Mouse (Mus musculus) embryonic facial prominence, embryonic 14.5 days (tissue): ENCODE results near the gene Baiap2l1. TPM values are rescaled to one million over a fixed set of nuclear protein-coding genes. Genes with fewer than 3 reads are reported as not detected.

Source experiments
- ATAC-seq: fragments of 200-750 bp; cut with Nextera tagmentation; 2 replicates; pipeline ENCODE4 v1.8.0; 2017; ENCODE audit warnings: low read depth, moderate number of reproducible peaks, moderate TSS enrichment
- DNase-seq: peaks from one replicate; pipeline ENCODE4 v3.0.0-alpha.2; 2015; ENCODE audit warnings: low spot score
- H3K27ac ChIP-seq: fragments of 300-500 bp; sonication (generic); replicated peaks from 2 replicates; pipeline ENCODE4 v1.5.1; 2014; ENCODE audit warnings: low read depth, mild to moderate bottlenecking, low read length, moderate library complexity
- H3K27me3 ChIP-seq: fragments of 300-500 bp; sonication (generic); replicated peaks from 2 replicates; pipeline ENCODE4 v1.6.1; 2014; ENCODE audit warnings: low read length; ENCODE audit not compliant: control insufficient read depth, insufficient read depth
- H3K36me3 ChIP-seq: fragments of 300-500 bp; sonication (generic); 2 replicates; pipeline ENCODE4 v1.6.1; 2014; ENCODE audit warnings: low read length, mixed read lengths; ENCODE audit not compliant: control insufficient read depth, insufficient read depth
- H3K4me1 ChIP-seq: fragments of 300-500 bp; sonication (generic); 2 replicates; pipeline ENCODE4 v1.6.1; 2014; ENCODE audit warnings: antibody characterized with exemption, low read length; ENCODE audit not compliant: control insufficient read depth, insufficient read depth
- H3K4me2 ChIP-seq: fragments of 300-500 bp; sonication (generic); 2 replicates; pipeline ENCODE4 v1.6.1; 2014; ENCODE audit warnings: low read depth, mild to moderate bottlenecking, low read length, moderate library complexity, mixed read lengths
- H3K4me3 ChIP-seq: fragments of 300-500 bp; sonication (generic); 2 replicates; pipeline ENCODE4 v1.5.1; 2014; ENCODE audit warnings: low read depth, mild to moderate bottlenecking, low read length
- H3K9ac ChIP-seq: fragments of 300-500 bp; sonication (generic); 2 replicates; pipeline ENCODE4 v1.6.1; 2014; ENCODE audit warnings: low read depth, mild to moderate bottlenecking, low read length, moderate library complexity, mixed read lengths
- H3K9me3 ChIP-seq: fragments of 300-500 bp; sonication (generic); 2 replicates; pipeline ENCODE4 v1.6.1; 2016; ENCODE audit warnings: low read length; ENCODE audit not compliant: control insufficient read depth
- WGBS: fragments of 180-500 bp; shearing (Covaris S2); extraction: QIAGEN DNeasy Blood & Tissue Kit; methylation state at CpG from one replicate; pipeline ENCODE4 v1.1.7; 2014; 5-methylcytosine and 5-hydroxymethylcytosine counted together
- polyA plus RNA-seq: library from polyadenylated mRNA; unstranded; fragments of >200 nt; fragmentation: Nextera tagmentation; extraction: Ambion mirVana; gene quantifications from 2 replicates; pipeline ENCODE4 v1.2.1, GENCODE M21; 2014

Gene Baiap2l1
- polyA plus RNA-seq, 1 experiment from 2014 or later, result 10.8 TPM

- Histone ChIP-seq H3K9ac (no peak overlapping the region), H3K4me2 (no peak overlapping the region), H3K27me3 (no peaks in the 10 kb centered on the region), H3K4me1 (peaks cover 12% of the 10 kb centered on the region; the same call in 1 of the 2 replicates), H3K27ac (no peak overlapping the region), H3K36me3 (no peaks in the 10 kb centered on the region), H3K4me3 (no peak overlapping the region), H3K9me3 (0 out of 2 replicates have a peak, but pooled peaks cover 5% of the 10 kb centered on the region)
- ATAC-seq (no peak), DNase-seq (no peak)
- WGBS, result 52% methylated on average over 10 of the region's 10 CpGs
These were observed 110.6 kb downstream of the Baiap2l1 start for GRCm38 (mm10) chr5:144247307-144247706.

- no peak for ATAC-seq
These were observed 111.2 kb downstream of the Baiap2l1 start for GRCm38 (mm10) chr5:144246669-144247068.

GRCm38 (mm10) chr5:144245592-144245991 lies 112.3 kb downstream of the Baiap2l1 start:
- no peak overlapping the region for H3K4me3 ChIP-seq
- H3K27ac ChIP-seq, result no peak overlapping the region
- H3K9me3 ChIP-seq, result 0 out of 2 replicates have a peak, but pooled peaks cover 5% of the 10 kb centered on the region
- no peak overlapping the region for H3K9ac ChIP-seq
- WGBS, result 64% methylated on average over 2 of the region's 2 CpGs
- ATAC-seq, result no peak
- no peaks in the 10 kb centered on the region for H3K36me3 ChIP-seq
- DNase-seq, result no peak
- H3K27me3 ChIP-seq, result no peaks in the 10 kb centered on the region
- no peak overlapping the region for H3K4me2 ChIP-seq
- peaks cover 12% of the 10 kb centered on the region; the same call in 1 of the 2 replicates for H3K4me1 ChIP-seq

More at GRCm38 (mm10) chr5:144246669-144247068, 111.2 kb downstream of the Baiap2l1 start:
- WGBS, result 60% methylated on average over 7 of the region's 7 CpGs
- no peaks in the 10 kb centered on the region for H3K27me3 ChIP-seq
- no peak for DNase-seq
- no peak overlapping the region for H3K9ac ChIP-seq
- H3K4me2 ChIP-seq, result no peak overlapping the region
- peaks cover 12% of the 10 kb centered on the region; the same call in 1 of the 2 replicates for H3K4me1 ChIP-seq
- H3K36me3 ChIP-seq, result no peaks in the 10 kb centered on the region
- H3K4me3 ChIP-seq, result no peak overlapping the region
- no peak overlapping the region for H3K27ac ChIP-seq
- 0 out of 2 replicates have a peak, but pooled peaks cover 5% of the 10 kb centered on the region for H3K9me3 ChIP-seq

GRCm38 (mm10) chr5:144243901-144244487 lies 113.9 kb downstream of the Baiap2l1 start, which contains the start of gene Bri3:
TSS of gene Bri3 (plus strand) at chr5:144244437.
- DNase-seq (no peak), ATAC-seq (no peak)
- no peaks in the 10 kb centered on the region for H3K36me3 ChIP-seq
- no peaks in the 10 kb centered on the region for H3K27me3 ChIP-seq
- no peak within 1 kb of the TSS for H3K9ac ChIP-seq
- H3K9me3 ChIP-seq, result no peaks in the 10 kb centered on the region
- no peak within 1 kb of the TSS for H3K27ac ChIP-seq
- WGBS, result 90% methylated on average over 7 of the region's 7 CpGs
- H3K4me3 ChIP-seq, result no peak within 1 kb of the TSS
- H3K4me1 ChIP-seq, result peaks cover 12% of the 10 kb centered on the region; the same call in 1 of the 2 replicates
- no peak within 1 kb of the TSS for H3K4me2 ChIP-seq

GRCm38 (mm10) chr5:144238969-144239368 lies 118.9 kb downstream of the Baiap2l1 start:
- no peak overlapping the region for H3K4me3 ChIP-seq
- no peaks in the 10 kb centered on the region for H3K27me3 ChIP-seq
- H3K36me3 ChIP-seq, result no peaks in the 10 kb centered on the region
- no peak overlapping the region for H3K4me2 ChIP-seq
- WGBS, result 55% methylated on average over 1 of the region's 1 CpGs
- H3K4me1 ChIP-seq, result no peaks in the 10 kb centered on the region
- DNase-seq (no peak), ATAC-seq (no peak)
- no peaks in the 10 kb centered on the region for H3K9me3 ChIP-seq
- H3K9ac ChIP-seq, result no peak overlapping the region
- H3K27ac ChIP-seq, result no peak overlapping the region

- H3K9ac ChIP-seq, result no peak overlapping the region
- no peak overlapping the region for H3K4me2 ChIP-seq
- no peaks in the 10 kb centered on the region for H3K27me3 ChIP-seq
- DNase-seq (no peak), ATAC-seq (no peak)
- no peaks in the 10 kb centered on the region for H3K9me3 ChIP-seq
- H3K4me3 ChIP-seq, result no peak overlapping the region
- WGBS, result 86% methylated on average over 7 of the region's 7 CpGs
- no peaks in the 10 kb centered on the region for H3K4me1 ChIP-seq
- no peaks in the 10 kb centered on the region for H3K36me3 ChIP-seq
- H3K27ac ChIP-seq, result no peak overlapping the region
These were observed 123.2 kb downstream of the Baiap2l1 start for GRCm38 (mm10) chr5:144234714-144235113.

- ATAC-seq (no peak), DNase-seq (no peak)
- no peak overlapping the region for H3K4me3 ChIP-seq
- no peaks in the 10 kb centered on the region for H3K36me3 ChIP-seq
- no peak overlapping the region for H3K9ac ChIP-seq
- H3K4me2 ChIP-seq, result no peak overlapping the region
- 66% methylated on average over 6 of the region's 6 CpGs for WGBS
- no peaks in the 10 kb centered on the region for H3K27me3 ChIP-seq
- no peaks in the 10 kb centered on the region for H3K9me3 ChIP-seq
- no peaks in the 10 kb centered on the region for H3K4me1 ChIP-seq
- no peak overlapping the region for H3K27ac ChIP-seq
These were observed 123.7 kb downstream of the Baiap2l1 start for GRCm38 (mm10) chr5:144234222-144234621.

GRCm38 (mm10) chr5:144232531-144232930 lies 125.4 kb downstream of the Baiap2l1 start:
- no peak for DNase-seq
- 83% methylated on average over 5 of the region's 5 CpGs for WGBS

GRCm38 (mm10) chr5:144231410-144231809 lies 126.5 kb downstream of the Baiap2l1 start:
- no peak for DNase-seq
- H3K27ac ChIP-seq, result no peak overlapping the region
- H3K27me3 ChIP-seq, result no peaks in the 10 kb centered on the region
- 78% methylated on average over 1 of the region's 1 CpGs for WGBS
- ATAC-seq, result no peak
- no peak overlapping the region for H3K4me3 ChIP-seq
- no peaks in the 10 kb centered on the region for H3K4me1 ChIP-seq
- no peaks in the 10 kb centered on the region for H3K9me3 ChIP-seq
- no peak overlapping the region for H3K9ac ChIP-seq
- no peaks in the 10 kb centered on the region for H3K36me3 ChIP-seq
- no peak overlapping the region for H3K4me2 ChIP-seq

More at GRCm38 (mm10) chr5:144232531-144232930, 125.4 kb downstream of the Baiap2l1 start:
- no peak overlapping the region for H3K4me2 ChIP-seq
- H3K9me3 ChIP-seq, result no peaks in the 10 kb centered on the region
- H3K4me3 ChIP-seq, result no peak overlapping the region
- H3K9ac ChIP-seq, result no peak overlapping the region
- no peaks in the 10 kb centered on the region for H3K27me3 ChIP-seq
- ATAC-seq, result no peak
- no peaks in the 10 kb centered on the region for H3K4me1 ChIP-seq
- no peaks in the 10 kb centered on the region for H3K36me3 ChIP-seq
- no peak overlapping the region for H3K27ac ChIP-seq
